Mouse (Mus musculus) kidney, postnatal 0 days (tissue): ENCODE measurements around the gene Myadm. TPM values are rescaled to one million over a fixed set of nuclear protein-coding genes. Genes with fewer than 3 reads are reported as not detected.

Source experiments
- ATAC-seq: fragments of 200-750 bp; cut with Nextera tagmentation; replicated peaks from 2 replicates; pipeline ENCODE4 v1.8.0; 2017; ENCODE audit warnings: low read depth, moderate number of reproducible peaks, moderate TSS enrichment, moderate library complexity; ENCODE audit not compliant: low FRiP score
- DNase-seq: peaks from one replicate; pipeline ENCODE4 v3.0.0-alpha.2; 2016; ENCODE audit warnings: low spot score
- H3K27ac ChIP-seq: fragments of 300-500 bp; sonication (generic); 2 replicates; pipeline ENCODE4 v1.5.1; 2014; ENCODE audit warnings: mild to moderate bottlenecking
- H3K27me3 ChIP-seq: fragments of 300-500 bp; sonication (generic); 2 replicates; pipeline ENCODE4 v1.6.1; 2014; ENCODE audit warnings: low read length, mixed read lengths; ENCODE audit not compliant: insufficient read depth
- H3K36me3 ChIP-seq: fragments of 300-500 bp; sonication (generic); 2 replicates; pipeline ENCODE4 v1.6.1; 2014; ENCODE audit warnings: low read length, mixed read lengths; ENCODE audit not compliant: insufficient read depth
- H3K4me1 ChIP-seq: fragments of 300-500 bp; sonication (generic); replicated peaks from 2 replicates; pipeline ENCODE4 v1.6.1; 2014; ENCODE audit warnings: antibody characterized with exemption, low read length, mixed read lengths; ENCODE audit not compliant: insufficient read depth
- H3K4me2 ChIP-seq: fragments of 300-500 bp; sonication (generic); 2 replicates; pipeline ENCODE4 v1.6.1; 2014; ENCODE audit warnings: mild to moderate bottlenecking, low read length, moderate library complexity, mixed read lengths
- H3K4me3 ChIP-seq: fragments of 300-500 bp; sonication (generic); replicated peaks from 2 replicates; pipeline ENCODE4 v1.5.1; 2014; ENCODE audit warnings: low read depth, low read length
- H3K9ac ChIP-seq: fragments of 300-500 bp; sonication (generic); 2 replicates; pipeline ENCODE4 v1.6.1; 2014; ENCODE audit warnings: low read depth, low read length
- H3K9me3 ChIP-seq: fragments of 300-500 bp; sonication (generic); replicated peaks from 2 replicates; pipeline ENCODE4 v1.6.1; 2016; ENCODE audit warnings: low read length, inconsistent platforms, mixed read lengths
- CTCF ChIP-seq: IDR thresholded peaks from 2 replicates; pipeline ENCODE4 v1.5.1; 2016; ENCODE audit warnings: antibody characterized with exemption, low read depth, mild to moderate bottlenecking, moderate library complexity
- WGBS: fragments of 180-500 bp; shearing (Covaris S2); extraction: QIAGEN DNeasy Blood & Tissue Kit; methylation state at CpG from one replicate; pipeline ENCODE4 v1.1.7; 2014; 5-methylcytosine and 5-hydroxymethylcytosine counted together
- polyA plus RNA-seq: library from polyadenylated mRNA; unstranded; fragments of >200 nt; fragmentation: Nextera tagmentation; extraction: Ambion mirVana; gene quantifications from 2 replicates; pipeline ENCODE4 v1.2.1, GENCODE M21; 2015

Gene Myadm
- 73.0 and 79.8 TPM in 2 replicates for polyA plus RNA-seq

GRCm38 (mm10) chr7:3288976-3289970 is at the start of gene Myadm, which contains the start of gene Prkcg:
Myadm (plus strand) TSS chr7:3289080.
Prkcg (plus strand) TSS chr7:3289179.
- 2% methylated on average over 30 of the region's 30 CpGs for WGBS
- ATAC-seq, result peak; percentile 31; the same call in 1 of the 2 replicates
- 0 out of 2 replicates have a peak, but pooled peaks cover 6% of the 10 kb centered on the region for H3K4me1 ChIP-seq

GRCm38 (mm10) chr7:3239193-3239592 is 49.7 kb upstream of the Myadm start:
- Histone ChIP-seq H3K4me1 (no peaks in the 10 kb centered on the region), H3K4me3 (no peak overlapping the region), H3K9me3 (no peaks in the 10 kb centered on the region), H3K9ac (no peak overlapping the region), H3K27me3 (no peaks in the 10 kb centered on the region), H3K4me2 (no peak overlapping the region), H3K36me3 (no peaks in the 10 kb centered on the region), H3K27ac (no peak overlapping the region)
- ATAC-seq, result no peak
- TF ChIP-seq CTCF, result no peak
- no peak for DNase-seq
- whole genome bisulfite sequencing, result 84% methylated on average over 2 of the region's 2 CpGs

More at GRCm38 (mm10) chr7:3288976-3289970, at the start of gene Myadm, which contains the start of gene Prkcg:
- H3K36me3 ChIP-seq, result no peaks in the 10 kb centered on the region
- H3K4me2 ChIP-seq, result peak within 1 kb of the TSS; percentile 75
- H3K9ac ChIP-seq, result peak within 1 kb of the TSS; percentile 71
- peak within 1 kb of the TSS; percentile 87 for H3K27ac ChIP-seq
- peak; percentile 91 for DNase-seq
- no peaks in the 10 kb centered on the region for H3K27me3 ChIP-seq
- H3K9me3 ChIP-seq, result no peaks in the 10 kb centered on the region
- peak within 1 kb of the TSS; percentile 56 for H3K4me3 ChIP-seq
- TF ChIP-seq CTCF, result no peak

DNA sequence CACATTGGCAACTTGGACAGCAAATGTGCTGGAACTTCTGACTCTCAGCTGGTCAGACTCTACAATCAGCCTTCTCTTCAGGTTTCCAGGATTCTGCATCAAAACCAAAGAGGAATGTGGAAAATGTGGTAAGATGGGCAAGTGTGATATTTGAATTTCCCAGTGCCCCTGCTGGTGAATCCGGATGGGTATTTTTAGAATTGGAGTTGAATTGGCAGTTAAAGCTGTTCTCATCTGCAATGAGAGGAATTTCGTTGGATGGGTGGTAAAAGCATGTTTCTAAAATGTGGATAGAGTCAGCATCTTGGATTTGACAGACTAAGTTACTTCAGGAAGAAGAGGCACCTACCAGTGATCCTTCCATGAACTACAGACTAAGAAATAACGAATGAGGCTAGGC is 28.2 kb upstream of the Myadm start:
- H3K4me2 ChIP-seq, result no peak overlapping the region
- no peaks in the 10 kb centered on the region for H3K27me3 ChIP-seq
- H3K4me3 ChIP-seq, result no peak overlapping the region
- H3K4me1 ChIP-seq, result no peaks in the 10 kb centered on the region
- no peak overlapping the region for H3K27ac ChIP-seq
- no peak overlapping the region for H3K9ac ChIP-seq
- no peaks in the 10 kb centered on the region for H3K9me3 ChIP-seq
- no peaks in the 10 kb centered on the region for H3K36me3 ChIP-seq
- DNase-seq, result no peak
- WGBS, result 70% methylated on average over 3 of the region's 3 CpGs
- TF ChIP-seq CTCF, result no peak
- ATAC-seq, result no peak

DNA sequence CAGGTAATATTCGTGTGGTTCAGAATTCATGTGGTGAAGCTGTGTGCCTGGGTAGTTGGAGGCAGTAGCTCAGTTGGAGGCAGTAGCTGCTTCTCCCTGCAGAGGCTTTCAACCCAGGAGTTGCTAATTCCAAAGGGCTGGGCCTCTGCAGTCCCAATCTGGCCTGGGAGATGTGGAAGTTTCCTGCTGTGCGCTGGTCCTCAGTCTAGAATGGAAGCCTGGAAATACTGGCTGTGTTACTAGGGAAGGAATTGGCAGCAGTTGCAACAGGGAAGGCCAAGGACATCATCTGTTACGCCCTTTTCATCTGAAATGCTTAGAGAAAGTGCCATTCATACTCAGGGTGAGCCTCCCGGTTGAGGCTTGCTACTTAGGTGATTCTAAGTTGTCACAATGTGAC is 27.4 kb upstream of the Myadm start:
- Histone ChIP-seq H3K4me3 (no peak overlapping the region), H3K27ac (no peak overlapping the region), H3K36me3 (no peaks in the 10 kb centered on the region), H3K9me3 (no peaks in the 10 kb centered on the region), H3K27me3 (no peaks in the 10 kb centered on the region), H3K9ac (no peak overlapping the region), H3K4me1 (no peaks in the 10 kb centered on the region), H3K4me2 (no peak overlapping the region)
- DNase-seq (no peak), ATAC-seq (no peak)
- no peak for TF ChIP-seq CTCF
- 67% methylated on average over 4 of the region's 4 CpGs for WGBS

DNA sequence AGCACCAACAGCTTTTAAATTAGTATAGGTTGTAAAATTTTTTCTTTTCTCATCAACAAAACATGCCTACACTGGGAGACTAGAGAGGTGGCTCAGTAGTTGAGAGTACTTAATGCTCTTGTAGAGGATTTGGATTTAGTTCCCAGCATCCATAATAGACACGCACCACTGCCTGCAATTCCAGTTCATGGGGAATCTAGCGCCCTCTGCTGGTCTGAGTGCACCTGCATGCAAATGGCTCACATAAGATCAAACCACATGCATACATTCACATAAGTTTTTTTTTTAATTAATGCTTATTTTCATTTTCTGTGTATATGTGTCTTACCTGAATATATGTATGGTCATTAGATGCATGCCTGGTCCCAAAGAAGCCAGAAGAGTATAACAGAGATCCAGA is 26.1 kb upstream of the Myadm start:
- DNase-seq (peak; percentile 43), ATAC-seq (no peak)
- H3K9me3 ChIP-seq, result no peaks in the 10 kb centered on the region
- H3K27me3 ChIP-seq, result no peaks in the 10 kb centered on the region
- no peak overlapping the region for H3K27ac ChIP-seq
- H3K4me2 ChIP-seq, result no peak overlapping the region
- WGBS, result 45% methylated on average over 2 of the region's 2 CpGs
- H3K9ac ChIP-seq, result no peak overlapping the region
- no peak overlapping the region for H3K4me3 ChIP-seq
- peak; percentile 66 for TF ChIP-seq CTCF
- H3K4me1 ChIP-seq, result no peaks in the 10 kb centered on the region
- no peaks in the 10 kb centered on the region for H3K36me3 ChIP-seq

- Histone ChIP-seq H3K36me3 (no peaks in the 10 kb centered on the region), H3K4me3 (no peak overlapping the region), H3K4me1 (no peaks in the 10 kb centered on the region), H3K9me3 (no peaks in the 10 kb centered on the region), H3K27ac (no peak overlapping the region), H3K27me3 (no peaks in the 10 kb centered on the region), H3K9ac (no peak overlapping the region), H3K4me2 (0 out of 2 replicates have a peak overlapping the region, but pooled peaks have one; percentile 25)
- ATAC-seq (no peak), DNase-seq (peak; percentile 32)
- peak; percentile 20; the same call in 1 of the 2 replicates for TF ChIP-seq CTCF
- 35% methylated on average over 22 of the region's 22 CpGs for WGBS
Measured at GRCm38 (mm10) chr7:3264390-3265022, 24.4 kb upstream of the Myadm start.
